Mouse (Mus musculus) layer of hippocampus, adult 11-12 months (tissue): ENCODE measurements at regions not wholly inside any gene's neighbourhood (a gene's known extent, or its start where the extent isn't known, plus 50 kb on each side); places are given as distances from the start of the nearest gene placed in this dataset.

ENCODE experiments used
- DNase-seq: peaks from one replicate; pipeline ENCODE4 v3.0.0; 2022; ENCODE audit warnings: low spot score

DNA sequence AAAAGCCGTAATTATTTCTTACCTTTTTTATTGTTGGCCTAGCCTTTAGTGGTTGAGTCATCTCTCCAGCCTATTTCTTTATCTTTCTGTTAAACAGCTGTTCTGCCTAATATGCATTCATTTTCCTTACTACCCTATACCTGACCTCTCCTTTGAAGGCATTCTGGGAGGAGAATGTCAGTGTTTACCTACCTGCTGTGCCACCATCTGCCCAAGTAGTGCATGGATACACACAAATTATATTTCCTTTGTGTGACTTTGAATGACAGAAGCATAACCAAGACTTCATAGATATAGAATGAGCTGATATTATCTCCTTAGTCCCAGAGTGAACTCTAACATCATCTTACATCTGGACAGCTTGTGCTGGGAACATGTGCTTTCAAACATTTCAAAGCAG, 293.5 kb upstream of the Tom1l1 start:
- no peak for DNase-seq

DNA sequence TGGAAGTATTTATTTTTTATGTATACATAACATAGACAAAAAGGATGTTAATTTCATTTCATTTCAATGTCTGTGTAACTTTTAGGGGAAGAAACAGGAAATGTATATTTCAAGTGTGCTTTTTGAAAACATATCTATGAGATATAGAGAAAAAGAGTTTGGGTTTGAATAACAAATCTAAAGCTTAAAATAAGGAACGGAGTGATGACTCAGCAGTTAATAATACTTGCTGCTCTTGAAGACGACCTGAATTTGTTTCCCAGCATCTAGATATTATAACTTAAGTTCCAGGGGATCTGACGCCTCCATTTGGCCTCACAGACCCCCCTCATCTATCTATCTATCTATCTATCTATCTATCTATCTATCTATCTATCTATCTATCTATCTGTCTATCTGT, 290.1 kb upstream of the Tom1l1 start:
- no peak for DNase-seq

DNA sequence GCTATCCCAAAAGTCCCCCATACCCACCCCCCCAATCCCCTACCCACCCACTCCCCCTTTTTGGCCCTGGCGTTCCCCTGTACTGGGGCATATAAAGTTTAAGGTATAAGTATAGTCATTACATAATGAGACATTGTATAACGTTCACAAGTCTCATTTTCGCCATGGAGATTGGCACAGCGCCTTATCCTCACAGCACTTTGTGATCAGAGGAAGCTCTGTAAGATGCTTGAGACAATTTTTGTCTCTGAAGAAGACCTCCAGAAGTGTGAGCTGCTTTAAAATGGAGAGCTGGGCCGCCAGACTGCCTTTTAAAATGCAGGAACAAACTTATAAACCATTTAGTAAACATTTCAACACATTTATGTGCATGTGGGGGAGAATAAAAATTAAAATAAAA, 252.9 kb upstream of the Tom1l1 start:
- DNase-seq, result no peak

DNA sequence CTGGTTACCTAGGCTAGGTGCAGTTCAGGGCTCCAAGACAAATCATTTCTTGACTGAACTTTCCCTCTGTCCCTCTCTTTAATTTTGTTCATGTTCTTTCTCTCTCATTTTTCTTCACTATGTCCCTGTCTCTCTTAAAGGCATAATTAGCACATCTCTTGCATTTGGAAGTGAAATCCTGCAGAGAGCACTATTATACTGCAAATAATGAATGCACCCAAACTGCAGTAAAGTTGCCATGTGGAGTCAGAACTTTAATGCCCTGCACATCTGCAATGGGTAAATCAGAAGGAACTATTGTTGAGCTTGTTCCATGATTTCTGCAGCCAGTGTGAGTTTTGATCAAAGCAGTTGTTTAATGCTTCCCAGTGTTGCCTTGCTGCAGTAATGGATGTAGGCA, 237.6 kb upstream of the Tom1l1 start:
- DNase-seq, result no peak

DNA sequence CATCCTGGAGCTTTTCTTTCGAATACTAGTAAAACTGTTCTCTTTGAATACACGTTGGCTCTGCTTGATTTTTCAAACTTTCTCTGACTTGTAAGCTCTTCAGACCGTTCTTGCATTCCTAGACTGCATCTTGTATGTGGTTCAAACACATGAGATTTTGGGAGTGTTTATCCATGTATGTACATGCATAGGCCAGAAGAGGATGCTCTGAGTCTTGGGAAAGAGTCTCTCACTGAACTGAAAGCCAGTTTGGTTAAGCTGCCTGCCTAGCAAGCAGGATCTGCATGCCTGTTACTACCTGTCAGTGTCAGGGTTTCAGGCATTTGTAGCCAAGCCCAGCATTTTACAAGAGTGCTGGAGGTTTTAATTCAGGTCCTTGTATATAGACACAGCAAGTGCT, 229.6 kb upstream of the Tom1l1 start:
- DNase-seq, result no peak

DNA sequence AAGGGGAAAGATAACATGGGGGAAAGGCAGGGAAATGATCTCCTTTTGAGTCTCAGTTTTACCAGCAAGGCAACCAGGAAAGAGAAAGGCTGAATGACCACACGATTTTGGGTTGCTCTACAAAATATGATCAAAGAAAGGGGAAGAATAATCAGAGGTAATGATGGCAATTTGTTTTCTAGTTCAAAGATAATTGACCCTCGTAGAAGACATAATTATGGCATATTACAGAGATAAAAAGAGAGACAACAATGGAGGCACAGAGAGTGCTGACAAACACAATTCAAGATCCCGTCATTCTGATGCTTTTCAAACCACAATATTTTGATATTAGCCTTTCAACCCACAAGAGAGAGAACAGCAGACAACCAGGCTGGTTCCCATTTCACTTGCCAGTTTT, 206.1 kb upstream of the Tom1l1 start:
- no peak for DNase-seq

DNA sequence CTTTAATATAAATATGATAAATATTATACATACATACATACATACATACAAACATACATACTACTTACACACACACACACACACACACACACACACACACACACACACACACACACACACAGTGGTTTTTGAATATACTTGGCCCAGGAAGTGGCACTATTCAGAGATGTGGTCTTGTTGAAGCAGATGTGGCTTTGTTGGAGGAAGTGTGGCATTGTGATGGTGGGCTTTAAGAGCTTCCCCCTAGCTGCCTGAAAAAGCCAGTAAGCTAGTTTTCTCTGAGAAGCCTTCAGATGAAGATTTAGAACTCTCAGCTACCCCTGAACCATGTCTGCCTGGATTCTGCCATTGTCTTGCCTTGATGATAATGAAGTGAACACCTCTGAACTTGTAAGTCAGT, 185.0 kb upstream of the Tom1l1 start:
- no peak for DNase-seq

DNA sequence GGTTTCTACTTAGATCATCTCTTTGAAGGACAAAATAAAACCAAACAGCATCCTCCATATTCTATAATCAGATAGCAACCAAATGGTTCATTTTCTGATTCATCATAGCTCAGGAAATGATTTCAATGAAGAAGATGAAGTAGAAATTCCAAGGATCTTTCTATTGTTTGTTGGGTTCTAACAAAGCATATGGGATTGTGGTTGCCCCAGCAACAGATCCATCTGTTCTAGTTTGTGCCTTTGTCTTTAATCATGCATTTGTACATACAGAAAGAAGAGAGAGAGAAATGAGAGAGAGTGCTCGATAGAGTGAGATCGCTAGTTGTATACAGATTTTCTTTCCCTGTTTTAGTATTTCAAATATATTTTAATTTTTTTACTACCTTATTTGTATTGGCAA, 183.5 kb upstream of the Tom1l1 start:
- peak; percentile 24 for DNase-seq

DNA sequence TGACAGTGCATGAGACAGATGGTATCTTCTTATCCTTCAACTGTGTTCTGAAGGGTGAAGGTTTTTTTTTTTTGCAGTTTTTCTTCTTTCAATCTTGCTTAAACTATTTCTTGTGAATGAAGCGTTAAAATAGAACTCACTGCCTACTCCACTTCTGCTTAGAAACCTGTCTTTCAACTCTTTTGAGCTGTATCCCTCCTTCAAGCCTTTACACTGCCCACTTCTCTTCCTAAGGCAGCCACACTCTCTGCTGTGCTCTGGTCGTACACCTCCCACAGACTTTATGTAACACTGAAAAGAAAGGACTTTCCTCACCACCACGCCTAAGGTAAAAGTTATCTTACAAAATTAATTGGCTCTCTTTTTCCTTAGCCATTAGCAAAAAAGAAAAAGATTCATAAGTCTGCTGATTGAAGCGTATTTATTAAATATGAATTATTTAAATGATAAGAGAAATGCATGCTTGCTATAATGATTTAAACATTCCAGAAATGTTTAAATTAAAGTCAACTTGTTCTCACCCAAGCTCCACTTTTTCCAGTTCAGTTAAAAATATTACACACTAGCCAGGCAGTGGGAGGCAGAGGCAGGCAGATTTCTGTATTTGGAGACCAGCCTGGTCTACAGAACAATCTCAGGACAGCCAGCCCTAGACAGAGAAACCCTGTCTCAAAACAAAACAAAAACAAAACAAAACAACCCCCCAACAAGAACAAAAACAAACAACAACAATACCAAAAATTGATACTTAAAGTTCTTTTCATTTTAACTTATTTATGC, 176.0 kb upstream of the Tom1l1 start:
- no peak for DNase-seq

DNA sequence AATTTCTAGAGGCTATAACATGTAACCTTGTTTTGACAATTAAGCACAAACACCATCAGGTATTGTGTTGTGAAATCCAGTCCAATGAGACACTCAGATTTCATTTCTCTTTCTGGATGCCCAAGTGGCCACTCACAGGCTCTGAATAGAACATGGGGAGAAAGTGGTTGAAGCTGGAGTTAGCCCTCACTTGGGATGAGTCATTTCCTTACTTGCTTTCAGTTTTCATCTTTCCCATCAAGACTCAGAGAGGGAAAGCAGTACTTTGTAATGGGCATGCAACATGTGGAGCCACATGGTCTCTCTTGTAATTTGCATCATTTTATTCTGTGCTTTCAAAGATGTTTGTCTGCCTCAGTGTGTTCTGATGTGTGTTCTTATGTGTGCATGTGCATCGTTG, 167.6 kb upstream of the Tom1l1 start:
- no peak for DNase-seq

DNA sequence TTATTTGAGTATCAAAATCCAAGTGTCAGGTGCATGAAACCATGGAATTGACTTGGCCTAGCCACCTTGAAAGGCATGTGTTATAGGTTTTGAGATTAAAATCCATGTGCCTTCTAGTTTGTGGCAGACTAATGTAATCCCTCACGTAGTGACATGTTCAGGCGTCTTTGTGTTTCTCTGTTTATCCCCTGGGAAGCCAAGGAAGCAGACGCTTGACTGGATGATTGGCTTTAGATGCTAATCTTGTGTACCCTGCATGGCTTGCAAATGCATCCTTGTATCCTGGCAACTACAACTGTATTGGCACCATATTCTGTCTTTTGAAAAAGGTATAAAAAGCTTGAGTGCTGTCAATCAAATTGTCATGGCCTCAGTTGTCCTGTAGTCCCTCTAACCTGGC, 167.2 kb upstream of the Tom1l1 start:
- DNase-seq, result no peak

DNA sequence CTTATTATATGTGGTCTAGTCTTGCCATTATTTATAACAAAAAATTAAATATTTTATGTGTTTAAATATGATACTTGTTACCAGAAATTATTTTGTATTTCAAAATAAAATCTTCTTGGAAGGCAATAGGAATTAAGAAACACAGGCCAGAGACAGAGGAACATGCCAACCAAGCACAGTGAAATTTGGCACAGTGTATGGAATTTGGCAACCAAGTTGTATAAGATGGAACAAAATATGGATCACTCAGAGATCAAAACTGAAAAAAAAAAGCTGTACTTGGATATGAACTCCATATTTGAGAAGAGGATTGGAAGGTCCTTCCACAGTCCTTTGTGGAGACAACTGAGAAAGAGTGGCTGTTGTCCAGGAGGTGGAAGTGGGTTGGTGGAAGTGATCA, 163.1 kb upstream of the Tom1l1 start:
- no peak for DNase-seq

DNA sequence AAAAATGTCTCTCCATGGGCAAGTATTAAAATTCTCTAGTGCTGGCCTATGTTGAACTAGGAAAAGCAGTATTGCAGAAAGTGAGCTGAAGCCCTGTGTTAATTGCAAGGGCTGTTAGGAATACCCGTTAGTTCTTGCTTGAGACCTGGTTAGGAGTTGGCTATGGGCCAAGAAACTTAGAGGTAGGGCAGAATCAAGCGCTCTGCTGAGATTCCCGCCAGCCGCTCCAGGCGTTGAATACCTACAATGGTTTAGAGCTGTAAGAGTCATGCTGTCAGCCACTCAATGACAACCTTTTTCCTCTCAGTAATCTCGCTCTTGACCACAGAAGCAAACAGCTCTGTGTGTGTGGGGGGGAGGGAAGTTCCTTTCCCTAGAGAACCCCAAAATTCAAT, 156.8 kb upstream of the Tom1l1 start:
- no peak for DNase-seq

DNA sequence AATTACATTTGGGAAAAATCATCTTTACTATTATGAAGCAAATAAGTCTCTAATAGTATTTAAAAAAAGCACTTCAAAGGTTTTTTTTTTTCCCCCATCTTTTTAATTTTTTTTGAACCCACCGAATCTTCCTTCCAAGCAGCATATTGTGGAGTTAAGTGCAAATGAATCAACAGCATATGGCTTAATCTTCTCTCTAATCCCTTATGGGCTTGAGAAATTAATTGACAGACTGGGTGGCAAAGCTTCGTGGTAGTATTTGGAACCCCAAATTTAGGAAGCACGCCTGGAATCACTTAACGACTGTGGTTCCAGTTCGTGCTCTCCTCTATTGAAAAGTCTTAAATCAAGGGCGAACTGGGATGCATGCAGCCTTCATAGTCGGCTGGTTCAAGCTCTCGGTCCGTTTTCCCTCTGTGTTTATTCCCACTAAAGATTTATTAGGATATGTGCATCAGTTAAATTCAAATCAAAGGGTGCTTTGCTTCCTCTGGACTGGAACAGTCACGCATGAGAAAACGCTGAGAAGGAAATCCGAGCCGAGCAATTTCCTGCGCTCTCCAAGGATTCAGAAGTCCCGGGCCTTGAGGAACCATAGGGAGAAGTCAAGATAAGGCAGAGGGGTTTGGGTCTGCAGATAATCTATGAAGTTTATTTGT, 156.2 kb upstream of the Tom1l1 start:
- DNase-seq, result no peak

DNA sequence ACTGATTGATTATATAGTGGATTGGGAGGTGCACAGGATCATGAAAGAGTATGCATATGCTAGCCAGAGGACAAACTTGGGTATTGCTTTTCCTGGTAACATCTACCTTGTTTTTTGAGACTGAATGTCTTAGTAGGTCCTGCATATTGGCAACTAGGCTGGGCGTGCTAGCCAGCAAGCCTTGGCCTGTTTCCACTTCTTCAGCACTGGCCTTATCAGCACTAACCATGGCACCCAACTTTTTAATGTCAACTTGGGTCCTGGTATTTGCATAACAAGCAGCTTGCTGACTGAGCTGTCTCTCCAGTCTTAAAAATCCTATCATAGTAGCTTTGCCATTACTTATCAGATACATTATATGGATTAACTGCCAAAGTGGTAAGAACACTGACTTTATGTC, 150.0 kb upstream of the Tom1l1 start:
- no peak for DNase-seq

DNA sequence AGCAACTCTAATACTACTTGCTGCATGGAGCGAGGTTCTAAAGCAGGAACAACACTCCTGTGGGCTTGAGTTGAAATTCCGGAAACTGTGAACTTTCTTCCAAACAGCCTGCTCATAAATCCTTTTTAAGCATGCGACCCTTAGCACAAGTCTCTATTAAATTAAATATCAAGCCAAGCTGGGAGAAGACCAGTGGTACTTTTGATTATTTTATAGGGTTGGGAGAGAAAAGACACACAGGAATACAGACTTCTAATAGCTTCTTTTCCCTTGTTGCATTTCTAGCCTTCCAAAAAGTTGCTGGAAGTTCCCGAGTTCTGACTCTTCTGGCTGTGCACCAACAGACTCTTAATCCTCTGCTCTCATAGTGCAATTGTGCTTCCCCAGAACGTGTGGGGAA, 136.6 kb upstream of the Tom1l1 start:
- no peak for DNase-seq

DNA sequence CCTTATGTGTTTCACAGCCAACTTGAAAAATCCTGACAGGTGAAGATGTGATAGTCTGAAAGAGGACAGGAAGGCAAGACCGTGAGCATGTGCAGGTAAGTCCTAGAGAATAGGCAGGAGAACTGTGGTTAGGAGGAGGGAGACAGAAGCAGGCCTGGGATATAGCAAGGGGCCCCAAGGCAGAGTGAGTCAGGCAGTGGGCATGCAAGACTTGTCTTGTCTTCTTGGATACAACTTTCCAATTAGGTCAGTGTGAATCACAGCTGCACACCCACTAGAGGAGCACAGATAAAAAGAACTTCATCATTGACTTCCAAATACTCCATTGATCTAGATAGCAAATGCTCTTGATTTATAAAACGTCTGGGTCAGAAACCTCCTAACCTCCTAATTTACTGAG, 128.6 kb upstream of the Tom1l1 start:
- no peak for DNase-seq

DNA sequence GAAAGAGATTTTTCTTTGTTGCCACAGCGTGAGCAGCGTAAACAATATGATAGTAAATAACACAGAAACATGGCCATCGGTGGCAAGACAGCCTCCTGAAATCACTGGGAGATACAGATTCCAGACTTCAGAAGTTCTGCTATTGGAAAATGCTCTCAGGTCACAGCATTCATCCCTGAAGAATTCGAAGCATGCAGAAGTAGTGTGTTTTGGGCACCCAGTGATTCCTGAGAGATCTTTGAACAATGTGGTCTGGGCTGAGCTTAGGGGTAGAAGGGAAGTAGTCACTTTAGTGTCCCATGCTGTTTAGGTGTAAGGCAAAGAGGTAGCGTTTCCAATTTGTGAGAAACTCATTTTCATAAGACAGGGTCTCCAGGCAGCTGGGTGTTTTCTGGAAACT, 126.3 kb upstream of the Tom1l1 start:
- no peak for DNase-seq

DNA sequence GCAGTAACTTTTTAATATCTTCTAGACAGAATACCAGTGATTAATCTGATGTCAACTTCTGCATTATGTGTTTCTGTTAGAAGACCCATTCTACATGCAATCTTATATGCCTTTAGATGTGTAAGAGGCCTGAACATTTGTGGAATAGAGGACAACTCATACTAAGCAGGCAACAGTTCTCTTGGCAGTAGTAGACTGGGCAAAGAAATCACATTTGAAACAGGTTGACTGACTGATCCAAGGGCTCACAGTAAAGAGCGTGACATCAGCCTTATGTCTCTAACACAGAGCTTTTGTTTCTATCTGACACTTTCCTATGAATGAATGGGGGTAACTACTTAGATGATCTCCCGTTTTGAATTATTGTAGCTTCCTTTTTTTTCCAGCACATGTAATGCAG, 124.8 kb upstream of the Tom1l1 start:
- no peak for DNase-seq

DNA sequence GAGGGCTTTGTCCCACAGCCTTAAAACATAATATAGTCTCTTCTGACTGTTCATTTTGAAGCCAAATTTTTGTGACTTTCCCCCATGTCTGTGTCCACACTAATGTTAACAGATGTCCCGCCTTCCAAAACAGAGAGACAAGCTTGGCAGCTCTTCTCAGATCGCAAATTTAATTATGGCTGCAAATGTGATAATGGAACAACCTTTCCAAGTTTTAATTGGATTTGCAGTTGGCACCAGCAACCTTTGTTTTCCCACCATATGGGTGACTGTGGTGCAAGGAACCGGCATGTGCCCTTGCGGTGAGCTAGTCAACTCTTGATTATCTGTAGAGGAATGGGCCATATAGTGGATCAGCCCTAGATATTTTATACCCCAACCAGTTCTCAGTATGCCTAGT, 124.4 kb upstream of the Tom1l1 start:
- DNase-seq, result peak; percentile 27

DNA sequence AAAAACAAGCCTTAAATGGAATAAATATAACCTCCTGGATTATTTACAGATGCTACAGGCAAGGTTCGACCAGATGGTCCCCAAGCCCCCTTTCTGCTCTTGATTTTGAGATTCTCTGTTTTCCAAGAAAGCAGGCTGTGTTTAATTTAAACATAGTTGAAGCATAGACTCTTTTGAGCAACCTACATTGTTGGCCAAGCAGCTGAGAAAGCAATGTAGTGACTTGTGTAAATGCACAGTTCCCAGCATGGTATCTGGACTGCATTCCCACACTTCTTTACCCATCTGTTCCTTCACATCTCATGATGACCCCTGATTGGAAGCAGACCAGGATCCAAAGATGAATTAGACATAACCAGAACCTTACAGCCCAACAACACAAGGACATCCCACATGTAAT, 120.3 kb upstream of the Tom1l1 start:
- no peak for DNase-seq

DNA sequence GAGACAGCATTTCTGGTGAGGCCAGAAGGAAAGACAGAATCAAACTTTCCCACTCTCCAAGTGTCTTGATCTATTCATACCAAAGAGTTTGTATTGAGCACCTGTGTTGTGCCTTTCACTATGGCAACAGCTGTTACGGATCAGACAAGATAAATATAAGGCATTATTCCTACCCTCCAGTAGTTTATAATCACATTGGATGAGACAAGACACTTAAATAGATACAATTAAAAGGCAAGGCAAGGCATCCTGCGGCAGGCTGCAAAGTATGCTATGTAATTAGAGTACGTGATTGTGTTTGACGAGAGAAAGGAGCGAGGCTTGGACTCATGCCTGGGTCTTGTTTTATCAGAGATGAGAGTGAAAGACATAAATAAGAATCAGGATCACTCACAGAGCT, 119.2 kb upstream of the Tom1l1 start:
- DNase-seq, result no peak

DNA sequence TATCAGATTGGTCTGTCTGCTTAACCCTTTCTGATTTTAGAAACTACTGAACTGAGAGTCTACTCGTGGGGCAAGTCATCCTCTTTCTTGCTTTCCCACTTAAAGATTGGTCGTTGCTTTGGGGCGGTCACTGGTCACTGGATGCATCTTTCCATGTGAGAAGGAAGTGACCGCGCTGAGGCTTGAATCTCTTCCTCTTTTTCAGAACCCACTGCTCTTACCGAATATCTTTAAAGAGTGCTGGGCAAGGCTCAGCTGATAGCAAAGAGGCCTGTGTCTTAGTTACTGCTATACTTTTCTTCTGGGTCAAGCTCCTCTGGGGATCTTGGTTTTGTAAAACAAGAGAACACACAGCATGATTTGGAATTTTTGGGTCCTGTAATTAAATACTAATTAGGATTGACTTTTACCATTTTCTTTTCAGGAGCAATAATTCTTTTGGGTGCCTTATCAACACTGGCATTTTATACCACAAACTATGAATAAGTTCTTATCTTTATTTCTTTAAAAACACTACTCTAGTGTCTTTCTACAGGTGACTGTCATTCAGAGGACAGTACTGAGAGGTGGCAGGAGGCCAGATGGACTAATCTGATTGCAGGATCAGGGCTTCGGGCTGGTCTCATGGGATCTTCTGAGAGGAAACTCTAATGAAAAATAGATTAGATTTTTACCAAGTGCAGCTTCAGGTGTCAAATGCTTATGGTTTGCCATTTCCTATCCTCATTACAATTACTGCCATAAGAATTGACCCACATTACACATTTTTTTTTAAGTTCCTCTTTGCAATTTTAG, 114.6 kb upstream of the Tom1l1 start:
- no peak for DNase-seq
